Mouse (Mus musculus): ENCODE data around the gene Npb. TPM values are rescaled to one million over a fixed set of nuclear protein-coding genes. Genes with fewer than 3 reads are reported as not detected.
A peak's percentile ranks its signal among the peaks of the same experiment; 100 is the strongest.

The Npb gene
- polyA plus RNA-seq, 1 experiment = 3.8 TPM

GRCm38 (mm10) chr11:120577211-120578023 is 30.9 kb upstream of the Npb start:
- WGBS = 67% methylated on average over 7 of the region's 7 CpGs
- TF ChIP-seq CTCF (IDR thresholded peaks at IDR 0.05; ENCODE audit: control insufficient read depth, insufficient read depth, low read length) (0 out of 2 replicates have a peak, but pooled peaks have one; percentile 12), POLR2A (IDR thresholded peaks at IDR 0.05; ENCODE audit: borderline replicate concordance, control insufficient read depth, low read depth, low read length) (no peak)
- H3K4me3 ChIP-seq (replicated peaks; ENCODE audit: control insufficient read depth, low read depth, low read length) = no peak overlapping the region
- peaks cover 4% of the 10 kb centered on the region for H3K4me1 ChIP-seq (ENCODE audit: control insufficient read depth, insufficient read depth, low read length)
- no peak overlapping the region for H3K27ac ChIP-seq (ENCODE audit: control insufficient read depth, insufficient read depth, low read depth, low read length, poor library complexity)

- Histone ChIP-seq H3K27ac (ENCODE audit: control insufficient read depth, insufficient read depth, low read depth, low read length, poor library complexity) (no peak overlapping the region), H3K4me3 (replicated peaks; ENCODE audit: control insufficient read depth, low read depth, low read length) (no peak overlapping the region), H3K4me1 (ENCODE audit: control insufficient read depth, insufficient read depth, low read length) (peaks cover 6% of the 10 kb centered on the region)
- no peak for TF ChIP-seq POLR2A (IDR thresholded peaks at IDR 0.05; ENCODE audit: borderline replicate concordance, control insufficient read depth, low read depth, low read length)
- WGBS = 84% methylated on average over 10 of the region's 10 CpGs
Measured at GRCm38 (mm10) chr11:120578024-120578693, 30.1 kb upstream of the Npb start.

- peaks cover 6% of the 10 kb centered on the region for H3K4me1 ChIP-seq (ENCODE audit: control insufficient read depth, insufficient read depth, low read length)
- WGBS = 88% methylated on average over 11 of the region's 11 CpGs
- no peak overlapping the region for H3K27ac ChIP-seq (ENCODE audit: control insufficient read depth, insufficient read depth, low read depth, low read length, poor library complexity)
- no peak overlapping the region for H3K4me3 ChIP-seq (replicated peaks; ENCODE audit: control insufficient read depth, low read depth, low read length)
- TF ChIP-seq POLR2A (IDR thresholded peaks at IDR 0.05; ENCODE audit: borderline replicate concordance, control insufficient read depth, low read depth, low read length) (no peak), CTCF (IDR thresholded peaks at IDR 0.05; ENCODE audit: control insufficient read depth, insufficient read depth, low read length) (no peak)
Measured at GRCm38 (mm10) chr11:120578694-120579243, 29.5 kb upstream of the Npb start.

- peak; percentile 73 for TF ChIP-seq CTCF (IDR thresholded peaks at IDR 0.05; ENCODE audit: control insufficient read depth, insufficient read depth, low read length)
- no peak for TF ChIP-seq POLR2A (IDR thresholded peaks at IDR 0.05; ENCODE audit: borderline replicate concordance, control insufficient read depth, low read depth, low read length)
- Histone ChIP-seq H3K27ac (ENCODE audit: control insufficient read depth, insufficient read depth, low read depth, low read length, poor library complexity) (peak overlapping the region; percentile 62), H3K4me1 (ENCODE audit: control insufficient read depth, insufficient read depth, low read length) (peaks cover 4% of the 10 kb centered on the region), H3K4me3 (replicated peaks; ENCODE audit: control insufficient read depth, low read depth, low read length) (peak overlapping the region; percentile 91)
- 67% methylated on average over 15 of the region's 15 CpGs for WGBS
Measured at GRCm38 (mm10) chr11:120579316-120580107, 28.8 kb upstream of the Npb start.

- 31% methylated on average over 7 of the region's 7 CpGs for WGBS
- Histone ChIP-seq H3K4me3 (replicated peaks; ENCODE audit: control insufficient read depth, low read depth, low read length) (peak overlapping the region; percentile 91), H3K27ac (ENCODE audit: control insufficient read depth, insufficient read depth, low read depth, low read length, poor library complexity) (peak overlapping the region; percentile 97), H3K4me1 (ENCODE audit: control insufficient read depth, insufficient read depth, low read length) (peaks cover 4% of the 10 kb centered on the region)
- TF ChIP-seq POLR2A (IDR thresholded peaks at IDR 0.05; ENCODE audit: borderline replicate concordance, control insufficient read depth, low read depth, low read length) = no peak
- no peak for TF ChIP-seq CTCF (IDR thresholded peaks at IDR 0.05; ENCODE audit: control insufficient read depth, insufficient read depth, low read length)
Measured at GRCm38 (mm10) chr11:120580190-120580589, 28.1 kb upstream of the Npb start.

GRCm38 (mm10) chr11:120580871-120581331 is 27.4 kb upstream of the Npb start:
- WGBS = under 1% methylated on average over 44 of the region's 44 CpGs
- Histone ChIP-seq H3K4me3 (replicated peaks; ENCODE audit: control insufficient read depth, low read depth, low read length) (peak overlapping the region; percentile 91), H3K4me1 (ENCODE audit: control insufficient read depth, insufficient read depth, low read length) (peaks cover 4% of the 10 kb centered on the region), H3K27ac (ENCODE audit: control insufficient read depth, insufficient read depth, low read depth, low read length, poor library complexity) (peak overlapping the region; percentile 97)
- TF ChIP-seq POLR2A (IDR thresholded peaks at IDR 0.05; ENCODE audit: borderline replicate concordance, control insufficient read depth, low read depth, low read length) (no peak), CTCF (IDR thresholded peaks at IDR 0.05; ENCODE audit: control insufficient read depth, insufficient read depth, low read length) (no peak)

- peak within 1 kb of the TSS; percentile 97 for H3K27ac ChIP-seq (ENCODE audit: control insufficient read depth, insufficient read depth, low read depth, low read length, poor library complexity)
- TF ChIP-seq CTCF (IDR thresholded peaks at IDR 0.05; ENCODE audit: control insufficient read depth, insufficient read depth, low read length) (peak; percentile 23; the same call in 1 of the 2 replicates), POLR2A (IDR thresholded peaks at IDR 0.05; ENCODE audit: borderline replicate concordance, control insufficient read depth, low read depth, low read length) (peak; percentile 91)
- H3K4me1 ChIP-seq (ENCODE audit: control insufficient read depth, insufficient read depth, low read length) = peaks cover 4% of the 10 kb centered on the region
- WGBS = under 1% methylated on average over 68 of the region's 75 CpGs
- peak within 1 kb of the TSS; percentile 91 for H3K4me3 ChIP-seq (replicated peaks; ENCODE audit: control insufficient read depth, low read depth, low read length)
Measured at GRCm38 (mm10) chr11:120581490-120582267, 26.6 kb upstream of the Npb start, which contains the start of gene Arhgdia. TSS of gene Arhgdia (minus strand) at chr11:120581624.
